Mouse (Mus musculus): ENCODE results near the gene Gcnt3.

Gcnt3 gene

GRCm38 (mm10) chr9:69994547-69994946, 43.3 kb downstream of the Gcnt3 start:
- no peak for DNase-seq

DNA sequence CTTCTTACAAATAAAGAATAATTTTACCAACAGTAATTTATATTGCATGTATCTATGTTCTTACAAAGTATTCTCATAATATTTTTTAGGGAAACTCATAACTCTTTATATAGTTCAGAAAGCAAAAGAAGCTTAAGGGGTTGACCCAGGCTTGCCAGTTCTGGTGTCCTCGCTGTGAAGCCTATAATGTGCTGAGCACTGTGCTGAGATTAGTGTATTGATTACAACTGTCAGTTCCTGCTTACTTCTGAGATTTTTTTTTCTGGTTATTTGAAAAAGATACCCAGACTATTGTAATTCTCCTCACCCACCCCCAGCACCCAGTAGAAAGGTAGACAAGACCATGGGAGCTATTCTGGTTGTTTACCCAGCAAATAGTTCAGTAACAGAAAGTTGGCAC, 44.4 kb downstream of the Gcnt3 start:
- DNase-seq, result no peak

DNA sequence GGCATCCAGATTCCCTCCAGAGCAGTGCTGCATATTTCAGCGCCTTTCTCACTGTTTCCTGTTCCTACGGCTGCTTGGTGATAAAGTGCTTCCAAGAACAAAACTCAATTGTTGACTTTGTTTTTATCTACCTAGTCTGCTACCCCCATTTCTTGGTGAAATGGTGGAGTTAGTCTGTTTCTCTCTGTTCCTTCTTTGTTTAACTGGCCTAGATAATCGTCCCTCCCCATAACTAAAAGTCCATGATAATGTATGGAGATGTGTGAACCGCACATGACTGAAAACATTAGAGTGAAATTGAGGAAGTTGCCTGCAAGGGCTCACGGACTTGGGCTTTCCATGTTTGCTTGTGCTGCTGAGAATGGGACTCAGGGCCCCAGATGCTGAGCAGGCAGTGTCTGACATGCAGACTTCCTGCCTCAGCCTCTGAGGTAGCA, 45.0 kb downstream of the Gcnt3 start:
- no peak for DNase-seq

- DNase-seq, result no peak
Observed at GRCm38 (mm10) chr9:69990346-69990745, 47.5 kb downstream of the Gcnt3 start.

GRCm38 (mm10) chr9:69989303-69990121, 48.4 kb downstream of the Gcnt3 start, which contains the start of gene Bnip2:
Bnip2 (plus strand) TSS chr9:69989466.
- DNase-seq, result peak; percentile 91

GRCm38 (mm10) chr9:69988706-69989302, 49.1 kb downstream of the Gcnt3 start:
- DNase-seq, result no peak

GRCm38 (mm10) chr9:69987579-69987978, 50.3 kb downstream of the Gcnt3 start:
- DNase-seq, result peak; percentile 40

DNA sequence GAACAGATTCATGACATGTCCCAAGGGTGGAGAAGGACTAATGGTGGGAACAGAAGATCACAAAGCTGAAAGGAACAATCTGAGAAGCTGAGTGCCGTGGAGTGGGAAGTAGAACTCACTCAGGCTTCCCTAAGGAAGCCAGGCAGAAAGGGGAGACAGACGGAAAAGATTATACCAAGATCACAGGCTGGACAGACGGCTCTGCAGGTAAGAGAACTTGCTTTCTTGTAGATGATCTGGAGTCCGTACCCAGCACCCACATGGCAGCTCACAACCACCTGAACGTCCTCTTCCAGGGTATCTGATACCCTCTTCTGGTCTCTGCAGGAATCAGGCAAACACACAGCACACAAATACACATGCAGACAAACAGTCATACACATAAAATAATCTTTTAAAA, 51.3 kb downstream of the Gcnt3 start:
- no peak for DNase-seq

DNA sequence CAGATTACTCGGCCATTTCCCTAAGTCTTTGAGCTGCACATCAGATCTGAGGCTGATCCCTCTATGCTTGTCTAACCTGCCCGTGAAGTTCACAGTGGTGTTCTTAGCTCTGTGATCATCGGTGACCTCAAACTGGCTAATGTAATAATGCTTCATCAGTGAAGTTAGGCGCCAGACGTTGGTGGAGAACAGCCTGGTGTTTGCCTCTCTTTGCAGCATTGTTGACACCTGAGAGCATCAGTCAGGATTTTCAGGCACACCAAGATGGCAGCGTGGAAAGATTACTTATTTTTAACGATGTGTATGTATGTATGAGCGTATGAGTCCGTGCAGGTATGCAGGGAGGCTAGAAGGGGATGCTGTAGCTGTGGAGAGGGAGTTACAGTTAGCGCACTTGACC, 51.8 kb downstream of the Gcnt3 start:
- no peak for DNase-seq

- no peak for DNase-seq
Observed at GRCm38 (mm10) chr9:69985526-69985925, 52.4 kb downstream of the Gcnt3 start.
